Mouse (Mus musculus) embryo, embryonic 11.5 days (tissue): Measurements from ENCODE around the gene Kin.

Experiments
- DNase-seq: peaks from one replicate; pipeline ENCODE4 v3.0.0-alpha.2; 2012; ENCODE audit warnings: low read depth, low spot score

The Kin gene

DNA sequence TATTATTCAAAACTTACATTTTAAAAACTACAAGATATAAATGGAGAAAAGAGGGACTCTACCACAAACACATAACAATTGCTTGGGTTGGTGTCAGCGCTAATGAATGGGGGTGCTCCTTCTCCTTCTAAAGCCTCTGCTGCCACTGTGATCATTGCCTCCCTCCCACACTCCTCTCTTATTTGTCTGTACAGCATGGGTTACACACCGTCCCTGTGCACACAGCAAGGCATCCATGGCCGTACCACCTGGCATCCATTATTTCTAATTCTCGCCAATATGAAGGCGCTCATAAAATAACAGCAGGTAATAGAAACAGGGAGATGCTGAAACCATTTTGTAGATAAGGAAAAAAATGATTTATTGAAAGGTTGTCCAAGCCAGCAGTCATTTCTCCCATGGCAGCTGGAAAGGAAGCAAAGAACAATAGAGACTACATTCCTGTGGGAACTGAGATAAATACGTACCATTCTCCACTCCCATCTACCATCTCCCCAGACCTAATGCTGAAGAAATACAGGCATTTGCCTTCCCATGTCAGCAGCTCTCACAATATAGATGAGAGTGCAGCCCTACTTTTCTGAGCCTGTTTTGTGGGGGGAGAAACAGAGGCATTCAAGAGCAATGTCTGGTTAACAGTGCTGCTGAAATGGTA is 28.3 kb downstream of the Kin start:
- DNase-seq = no peak

GRCm38 (mm10) chr2:10118751-10119150 is 38.4 kb downstream of the Kin start:
- no peak for DNase-seq

- no peak for DNase-seq
These were observed 38.9 kb downstream of the Kin start for GRCm38 (mm10) chr2:10119276-10119675.

DNA sequence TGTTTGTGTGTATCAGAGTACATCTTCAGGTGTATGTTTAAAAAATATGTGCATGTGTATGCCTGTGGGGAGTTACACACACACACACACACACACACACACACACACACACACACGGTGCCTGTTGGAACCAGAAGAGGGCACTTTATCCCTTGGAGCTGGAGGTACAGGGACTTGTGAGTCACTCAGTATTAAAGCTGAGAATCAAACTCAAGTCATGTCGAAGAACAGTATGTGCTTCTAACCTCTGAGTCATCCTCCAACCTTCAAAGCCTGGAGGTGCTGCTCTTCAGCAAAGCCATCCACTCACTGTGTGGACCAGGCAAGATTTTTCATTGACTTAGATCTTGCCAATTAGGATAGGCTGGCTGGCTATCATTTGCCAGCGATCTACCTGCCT is 41.4 kb downstream of the Kin start:
- no peak for DNase-seq

- no peak for DNase-seq
These were observed 45.7 kb downstream of the Kin start for GRCm38 (mm10) chr2:10126122-10126521.

GRCm38 (mm10) chr2:10127471-10127870 is 47.1 kb downstream of the Kin start:
- DNase-seq = no peak

DNA sequence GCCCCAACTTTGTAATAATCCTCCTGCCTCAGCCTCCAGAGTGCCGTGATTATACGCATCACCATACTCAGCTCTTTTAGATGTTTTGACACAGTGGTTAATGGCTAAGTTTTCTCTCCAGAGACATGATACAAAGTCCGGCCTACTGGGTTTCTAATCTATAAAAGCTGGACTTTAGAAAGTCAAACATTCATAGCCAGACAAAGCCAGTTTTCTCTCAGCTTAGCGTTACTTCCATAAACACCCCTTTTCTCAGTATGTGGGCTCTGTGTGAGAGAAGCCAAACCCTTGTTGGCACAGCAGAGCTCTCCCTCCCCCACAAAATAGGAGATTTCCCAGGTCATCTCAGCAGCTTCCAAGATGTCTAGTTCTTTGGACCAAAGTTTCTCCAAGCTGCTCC is 48.2 kb downstream of the Kin start:
- no peak for DNase-seq

GRCm38 (mm10) chr2:10130341-10130990 is 50.1 kb downstream of the Kin start:
- no peak for DNase-seq

DNA sequence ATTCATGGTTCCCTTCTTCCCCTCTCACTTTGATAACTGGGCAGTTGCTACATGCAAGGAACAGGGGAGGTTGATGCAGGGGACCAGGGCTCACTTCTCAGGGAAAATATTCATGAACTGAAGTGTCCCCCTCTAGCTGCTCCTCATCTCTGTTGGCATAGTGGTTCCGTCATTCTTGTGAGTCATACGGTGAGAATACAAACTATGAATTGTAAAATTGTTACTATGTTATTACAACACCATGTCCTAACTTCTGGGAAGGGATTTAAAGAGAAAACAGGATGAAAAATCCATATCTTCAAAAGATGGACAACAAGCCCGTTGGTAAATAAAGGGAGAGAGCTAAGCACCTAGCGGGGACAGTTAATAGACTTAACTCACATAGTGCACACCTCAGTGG is 50.9 kb downstream of the Kin start, which contains the start of gene Itih2:
Gene Itih2 (minus strand): TSS at position 101 of the 400 bp plus-strand sequence.
- DNase-seq = no peak

GRCm38 (mm10) chr2:10132128-10132527 is 51.7 kb downstream of the Kin start:
- DNase-seq = no peak

- no peak for DNase-seq
These were observed 53.5 kb downstream of the Kin start for GRCm38 (mm10) chr2:10133941-10134340.

DNA sequence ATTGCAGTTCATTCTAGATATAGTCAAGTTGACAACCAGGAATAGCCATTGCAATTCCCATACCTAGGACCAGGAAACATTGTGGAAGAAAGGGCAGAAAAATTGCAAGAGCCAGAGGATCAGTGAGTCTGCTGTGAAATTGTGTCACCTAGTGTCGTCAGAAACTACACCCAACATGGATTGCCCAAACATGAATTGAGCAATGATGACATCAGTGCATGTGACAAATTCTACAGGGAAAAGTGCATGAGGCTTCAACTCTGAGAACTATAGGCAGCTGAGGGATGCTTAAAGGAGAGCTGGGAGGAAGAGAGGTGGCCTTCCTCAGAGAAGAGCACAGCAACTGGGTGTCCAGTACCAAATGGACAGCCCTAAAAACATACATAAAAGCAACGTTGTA is 56.9 kb downstream of the Kin start:
- DNase-seq = no peak

- DNase-seq = no peak
These were observed 60.1 kb downstream of the Kin start for GRCm38 (mm10) chr2:10140456-10140855.
